Mouse (Mus musculus): ENCODE measurements around the gene Arg2. TPM values are rescaled to one million over a fixed set of nuclear protein-coding genes. Genes with fewer than 3 reads are reported as not detected.

The Arg2 gene
- polyA plus RNA-seq (2014; fragmentation: Illumina TruSeq; extraction: RNeasy Lipid Tissue Mini Kit (QIAGEN cat#74804); ENCODE audit: low read depth, low replicate concordance): 4.3 TPM

GRCm38 (mm10) chr12:79130299-79131177 is at the start of gene Arg2:
Gene Arg2 (plus strand): TSS chr12:79130777.

GRCm38 (mm10) chr12:79089182-79089812 is 41.3 kb upstream of the Arg2 start, which contains the start of gene Pigh:
Gene Pigh (minus strand): TSS chr12:79089651.

GRCm38 (mm10) chr12:79172019-79172941 is 41.7 kb downstream of the Arg2 start, which contains the start of gene Vti1b:
Gene Vti1b (minus strand): TSS chr12:79172667.

GRCm38 (mm10) chr12:79192193-79192592 is 61.6 kb downstream of the Arg2 start, which contains the start of gene Rdh11:
Gene Rdh11 (minus strand): TSS chr12:79192293.

Other genes starting within 250 kb of the Arg2 start
- 0.48 TPM for gene Plek2, start 223.8 kb upstream of the Arg2 start, polyA plus RNA-seq (2014; fragmentation: Illumina TruSeq; extraction: RNeasy Lipid Tissue Mini Kit (QIAGEN cat#74804); ENCODE audit: low read depth, low replicate concordance)
- 0.60 TPM for gene Tmem229b, start 123.2 kb upstream of the Arg2 start, polyA plus RNA-seq (2014; fragmentation: Illumina TruSeq; extraction: RNeasy Lipid Tissue Mini Kit (QIAGEN cat#74804); ENCODE audit: low read depth, low replicate concordance)
- gene Plekhh1, start 101.6 kb upstream of the Arg2 start, polyA plus RNA-seq (2014; fragmentation: Illumina TruSeq; extraction: RNeasy Lipid Tissue Mini Kit (QIAGEN cat#74804); ENCODE audit: low read depth, low replicate concordance): 3.4 TPM
- gene Pigh, start 41.1 kb upstream of the Arg2 start, polyA plus RNA-seq (2014; fragmentation: Illumina TruSeq; extraction: RNeasy Lipid Tissue Mini Kit (QIAGEN cat#74804); ENCODE audit: low read depth, low replicate concordance): 9.5 TPM
- gene Vti1b, start 41.9 kb downstream of the Arg2 start, polyA plus RNA-seq (2014; fragmentation: Illumina TruSeq; extraction: RNeasy Lipid Tissue Mini Kit (QIAGEN cat#74804); ENCODE audit: low read depth, low replicate concordance): 53.0 TPM
- 197 TPM for gene Rdh11, start 61.5 kb downstream of the Arg2 start, polyA plus RNA-seq (2014; fragmentation: Illumina TruSeq; extraction: RNeasy Lipid Tissue Mini Kit (QIAGEN cat#74804); ENCODE audit: low read depth, low replicate concordance)
- 0.14 TPM for gene Rdh12, start 78.1 kb downstream of the Arg2 start, polyA plus RNA-seq (2014; fragmentation: Illumina TruSeq; extraction: RNeasy Lipid Tissue Mini Kit (QIAGEN cat#74804); ENCODE audit: low read depth, low replicate concordance)
- gene Zfyve26, start 165.5 kb downstream of the Arg2 start, polyA plus RNA-seq (2014; fragmentation: Illumina TruSeq; extraction: RNeasy Lipid Tissue Mini Kit (QIAGEN cat#74804); ENCODE audit: low read depth, low replicate concordance): 6.2 TPM
- gene Rad51b, start 166.5 kb downstream of the Arg2 start, polyA plus RNA-seq (2014; fragmentation: Illumina TruSeq; extraction: RNeasy Lipid Tissue Mini Kit (QIAGEN cat#74804); ENCODE audit: low read depth, low replicate concordance): 2.6 TPM

Measured in testis, adult 10 weeks (tissue).